Mouse (Mus musculus) hindbrain, embryonic 12.5 days (tissue): ENCODE results near the gene Prorsd1. TPM values are rescaled to one million over a fixed set of nuclear protein-coding genes. Genes with fewer than 3 reads are reported as not detected.

Source experiments
- ATAC-seq: fragments of 200-750 bp; cut with Nextera tagmentation; 2 replicates; pipeline ENCODE4 v1.8.0; 2017; ENCODE audit warnings: moderate TSS enrichment; ENCODE audit not compliant: low FRiP score
- H3K27ac ChIP-seq: fragments of 300-500 bp; sonication (generic); 2 replicates; pipeline ENCODE4 v1.5.1; 2016; ENCODE audit warnings: mild to moderate bottlenecking
- H3K27me3 ChIP-seq: fragments of 300-500 bp; sonication (generic); 2 replicates; pipeline ENCODE4 v1.6.1; 2016; ENCODE audit warnings: mild to moderate bottlenecking
- H3K36me3 ChIP-seq: fragments of 300-500 bp; sonication (generic); 2 replicates; pipeline ENCODE4 v1.6.1; 2016; ENCODE audit warnings: mild to moderate bottlenecking
- H3K4me1 ChIP-seq: fragments of 300-500 bp; sonication (generic); 2 replicates; pipeline ENCODE4 v1.6.1; 2016
- H3K4me2 ChIP-seq: fragments of 300-500 bp; sonication (generic); replicated peaks from 2 replicates; pipeline ENCODE4 v1.6.1; 2016; ENCODE audit warnings: mild to moderate bottlenecking
- H3K4me3 ChIP-seq: fragments of 300-500 bp; sonication (generic); 2 replicates; pipeline ENCODE4 v1.5.1; 2016; ENCODE audit warnings: mild to moderate bottlenecking
- H3K9ac ChIP-seq: fragments of 300-500 bp; sonication (generic); 2 replicates; pipeline ENCODE4 v1.6.1; 2016; ENCODE audit warnings: mild to moderate bottlenecking, moderate library complexity
- H3K9me3 ChIP-seq: fragments of 300-500 bp; sonication (generic); replicated peaks from 2 replicates; pipeline ENCODE4 v1.6.1; 2016; ENCODE audit warnings: mild to moderate bottlenecking
- WGBS: fragments of 180-500 bp; shearing (Covaris S2); methylation state at CpG from one replicate; pipeline ENCODE4 v1.1.7; 2016; 5-methylcytosine and 5-hydroxymethylcytosine counted together
- polyA plus RNA-seq: library from polyadenylated mRNA; unstranded; fragments of >200 nt; fragmentation: Nextera tagmentation; extraction: Ambion mirVana; gene quantifications from 2 replicates; pipeline ENCODE4 v1.2.1, GENCODE M21; 2016

Prorsd1 gene
- polyA plus RNA-seq, 1 experiment from 2014 or later: 19.6 TPM

DNA sequence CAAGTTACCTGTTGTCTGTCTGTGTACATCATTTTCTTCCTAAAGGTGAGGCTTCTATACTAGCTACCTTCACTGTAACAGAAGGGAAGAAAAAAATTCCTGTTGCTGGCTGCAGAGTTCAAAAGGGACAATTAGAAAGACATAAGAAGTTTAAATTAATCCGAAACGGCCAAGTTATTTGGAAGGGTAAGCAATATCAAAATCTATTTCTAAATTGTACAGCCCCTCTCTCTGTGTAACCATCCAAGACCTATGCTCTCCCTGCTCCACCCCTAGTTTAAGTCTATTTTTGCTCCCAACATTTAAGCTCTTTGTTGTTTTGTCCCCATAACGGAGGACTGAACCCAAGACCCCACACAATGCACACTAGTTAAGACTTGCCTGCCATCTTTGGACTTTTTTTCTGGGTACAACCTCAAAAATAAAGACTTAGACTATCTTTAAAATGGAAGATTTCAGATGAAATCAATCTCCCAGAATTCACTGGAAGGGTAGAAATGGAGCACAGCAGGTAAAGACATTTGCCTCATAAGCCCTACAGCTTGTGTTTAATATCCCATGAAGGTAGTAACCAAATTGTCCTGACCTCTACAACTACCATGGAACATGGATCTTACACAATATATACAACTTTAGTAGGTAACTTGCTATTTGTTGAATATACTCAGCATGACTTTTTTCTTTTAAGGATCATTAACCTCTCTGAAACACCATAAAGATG lies 29.6 kb upstream of the Prorsd1 start:
- no peak overlapping the region for H3K4me3 ChIP-seq
- H3K27ac ChIP-seq: no peak overlapping the region
- H3K9me3 ChIP-seq: no peaks in the 10 kb centered on the region
- peaks cover 43% of the 10 kb centered on the region for H3K36me3 ChIP-seq
- no peak overlapping the region for H3K4me2 ChIP-seq
- no peaks in the 10 kb centered on the region for H3K27me3 ChIP-seq
- no peak for ATAC-seq
- no peak overlapping the region for H3K9ac ChIP-seq
- peaks cover 9% of the 10 kb centered on the region for H3K4me1 ChIP-seq
- 91% methylated on average over 3 of the region's 3 CpGs for WGBS

DNA sequence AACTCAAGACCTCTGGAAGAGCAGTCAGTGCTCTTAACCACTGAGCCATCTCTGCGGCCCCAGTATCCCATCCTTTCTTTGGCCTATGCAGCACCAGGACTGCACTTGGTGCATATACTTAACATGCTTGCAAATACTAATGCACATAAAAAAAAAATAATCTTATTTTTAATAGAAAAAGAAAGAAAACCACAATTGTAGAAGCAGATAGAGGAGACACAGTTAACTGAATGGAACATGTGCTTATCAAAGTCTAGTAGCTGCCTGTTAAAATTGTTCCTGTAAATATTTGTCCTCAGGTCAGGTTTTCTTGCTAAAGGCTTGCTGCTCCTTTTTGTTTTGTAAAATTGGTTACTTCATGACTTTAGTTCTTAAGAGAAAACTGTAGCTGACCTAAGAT lies 23.4 kb upstream of the Prorsd1 start:
- H3K27me3 ChIP-seq: no peaks in the 10 kb centered on the region
- H3K4me1 ChIP-seq: no peaks in the 10 kb centered on the region
- H3K4me3 ChIP-seq: no peak overlapping the region
- no peak overlapping the region for H3K9ac ChIP-seq
- no peaks in the 10 kb centered on the region for H3K9me3 ChIP-seq
- no peak for ATAC-seq
- no peak overlapping the region for H3K4me2 ChIP-seq
- no peak overlapping the region for H3K27ac ChIP-seq
- peaks cover 54% of the 10 kb centered on the region for H3K36me3 ChIP-seq
- WGBS: 91% methylated on average over 1 of the region's 1 CpGs

DNA sequence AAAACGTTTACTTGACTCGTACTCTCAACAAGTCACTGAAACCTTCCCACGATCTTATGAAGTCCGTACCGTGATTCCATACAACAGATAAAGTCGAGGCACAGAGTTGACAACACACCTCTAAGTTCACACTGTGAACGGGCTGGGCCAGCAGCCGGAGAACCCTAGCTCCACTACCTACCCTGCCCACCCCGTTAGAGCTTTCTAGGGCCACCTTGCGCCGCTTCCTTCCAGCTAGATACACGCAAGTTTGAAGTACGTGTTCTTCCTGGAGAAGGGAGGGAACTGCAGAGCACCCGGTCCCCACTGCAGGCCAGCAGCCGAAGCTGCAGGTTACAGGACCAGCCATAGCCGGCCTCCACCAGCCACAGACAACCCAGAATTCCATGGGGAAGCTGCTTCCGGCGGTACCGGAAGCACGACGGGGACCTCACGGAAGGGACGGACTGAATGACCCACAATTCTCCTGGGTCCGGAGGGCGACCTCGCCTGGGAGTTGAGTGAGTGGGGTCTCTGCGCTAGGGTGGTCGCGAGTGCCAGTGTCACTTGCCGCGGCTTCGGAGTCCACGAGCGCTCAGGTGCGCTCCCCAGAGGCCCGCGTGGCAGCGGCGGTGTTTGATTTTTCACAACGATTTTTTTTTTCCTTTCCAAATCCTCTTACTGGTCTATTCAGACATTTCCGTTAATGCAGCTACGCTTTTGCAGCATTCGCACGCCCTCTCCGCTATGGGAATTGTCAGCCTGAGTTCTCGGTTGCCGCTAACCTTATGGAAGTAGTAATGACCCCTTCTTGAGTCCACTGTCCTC lies 11.4 kb upstream of the Prorsd1 start, which contains the start of gene Mtif2:
Gene Mtif2, plus strand, starts transcription at position 421 of the 807 bp plus-strand sequence.
- no peaks in the 10 kb centered on the region for H3K27me3 ChIP-seq
- peak; percentile 96 for ATAC-seq
- peak within 1 kb of the TSS; percentile 72 for H3K4me3 ChIP-seq
- peak within 1 kb of the TSS; percentile 75 for H3K4me2 ChIP-seq
- H3K9me3 ChIP-seq: no peaks in the 10 kb centered on the region
- peaks cover 5% of the 10 kb centered on the region for H3K36me3 ChIP-seq
- peak within 1 kb of the TSS; percentile 77 for H3K9ac ChIP-seq
- H3K4me1 ChIP-seq: peaks cover 11% of the 10 kb centered on the region
- H3K27ac ChIP-seq: peak within 1 kb of the TSS; percentile 82
- WGBS: 2% methylated on average over 47 of the region's 47 CpGs

DNA sequence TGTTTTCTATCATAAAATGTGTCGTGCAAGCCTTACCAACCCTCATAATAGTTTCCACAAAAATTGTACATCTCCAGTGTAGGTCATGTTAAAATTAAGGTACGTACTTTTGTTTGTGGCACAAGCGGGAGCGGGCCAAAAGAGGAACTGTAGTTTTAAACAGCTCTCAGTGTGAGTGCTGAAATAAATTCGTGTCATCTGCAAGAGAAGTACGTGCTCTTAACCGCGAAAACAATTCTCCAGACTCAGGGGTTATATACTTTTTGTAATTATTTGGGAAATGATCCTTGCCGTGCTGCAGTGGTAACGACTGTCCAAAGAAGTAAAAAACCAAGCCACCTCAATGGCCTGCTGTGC lies 530 bp downstream of the Prorsd1 start:
- H3K4me1 ChIP-seq: peaks cover 3% of the 10 kb centered on the region; the same call in 1 of the 2 replicates
- peaks cover 10% of the 10 kb centered on the region for H3K36me3 ChIP-seq
- no peaks in the 10 kb centered on the region for H3K9me3 ChIP-seq
- peak overlapping the region; percentile 76; the same call in 1 of the 2 replicates for H3K27ac ChIP-seq
- WGBS: 29% methylated on average over 10 of the region's 10 CpGs
- H3K4me2 ChIP-seq: peak overlapping the region; percentile 68
- H3K4me3 ChIP-seq: peak overlapping the region; percentile 56
- peak; percentile 1; the same call in 1 of the 2 replicates for ATAC-seq
- H3K9ac ChIP-seq: peak overlapping the region; percentile 64
- H3K27me3 ChIP-seq: no peaks in the 10 kb centered on the region

DNA sequence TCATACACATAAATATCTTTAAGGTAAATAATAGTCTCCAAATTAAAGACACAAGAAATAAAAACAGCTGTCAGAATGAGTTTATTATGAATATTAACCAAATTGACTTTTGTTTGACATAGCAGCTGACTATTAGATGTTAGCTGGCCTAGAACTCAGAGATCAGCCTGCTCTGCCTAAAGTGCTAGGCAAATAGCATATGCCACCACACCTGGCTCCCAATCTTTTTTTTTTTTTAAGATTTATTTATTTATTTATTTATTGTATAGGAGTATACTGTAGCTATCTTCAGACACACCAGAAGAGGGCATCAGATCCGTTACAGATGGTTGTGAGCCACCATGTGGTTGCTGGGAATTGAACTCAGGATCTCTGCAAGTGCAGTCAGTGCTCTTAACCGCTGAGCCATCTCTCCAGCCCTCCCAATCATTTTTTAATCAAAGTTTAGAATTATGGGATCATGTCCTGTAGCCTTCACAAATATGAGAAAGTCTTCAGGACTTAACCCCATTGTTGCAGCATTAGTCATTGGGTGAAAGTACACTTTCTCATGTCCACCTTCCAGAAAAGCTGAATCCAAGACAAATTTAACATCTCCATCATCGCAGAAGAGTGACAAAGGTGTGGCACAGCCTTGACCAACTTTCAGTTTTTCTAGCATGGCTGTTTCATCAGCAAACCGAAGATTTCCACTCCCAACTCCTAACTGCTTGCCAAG lies 1.9 kb downstream of the Prorsd1 start:
- H3K4me3 ChIP-seq: no peak overlapping the region
- no peaks in the 10 kb centered on the region for H3K27me3 ChIP-seq
- no peak overlapping the region for H3K27ac ChIP-seq
- H3K4me2 ChIP-seq: no peak overlapping the region
- 93% methylated on average over 4 of the region's 4 CpGs for WGBS
- no peak for ATAC-seq
- H3K9me3 ChIP-seq: no peaks in the 10 kb centered on the region
- no peak overlapping the region for H3K9ac ChIP-seq
- peaks cover 3% of the 10 kb centered on the region; the same call in 1 of the 2 replicates for H3K4me1 ChIP-seq
- H3K36me3 ChIP-seq: peaks cover 10% of the 10 kb centered on the region

DNA sequence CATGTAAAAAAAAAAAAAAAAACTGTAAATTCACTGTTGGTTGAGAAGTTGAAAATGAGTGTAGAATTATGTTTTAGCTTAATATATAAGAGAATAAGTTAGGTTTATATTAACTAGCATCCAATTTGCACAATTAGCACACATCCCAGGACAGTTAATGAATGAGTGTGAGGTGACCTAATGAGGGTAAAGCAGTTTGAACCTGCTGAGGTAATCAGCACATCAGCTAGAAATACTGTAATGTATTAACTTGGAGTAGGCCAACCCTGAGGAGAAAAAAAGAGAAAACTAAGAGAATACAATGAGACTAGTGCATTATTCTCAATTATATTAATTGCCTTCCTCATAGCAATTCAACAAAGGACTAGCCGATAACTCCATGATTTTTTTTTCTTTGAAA lies 5.4 kb downstream of the Prorsd1 start:
- no peak overlapping the region for H3K4me2 ChIP-seq
- no peaks in the 10 kb centered on the region for H3K27me3 ChIP-seq
- no peaks in the 10 kb centered on the region for H3K9me3 ChIP-seq
- H3K27ac ChIP-seq: no peak overlapping the region
- no peak overlapping the region for H3K9ac ChIP-seq
- 93% methylated on average over 1 of the region's 1 CpGs for WGBS
- peaks cover 24% of the 10 kb centered on the region for H3K36me3 ChIP-seq
- no peak overlapping the region for H3K4me3 ChIP-seq
- ATAC-seq: no peak
- peaks cover 3% of the 10 kb centered on the region; the same call in 1 of the 2 replicates for H3K4me1 ChIP-seq

DNA sequence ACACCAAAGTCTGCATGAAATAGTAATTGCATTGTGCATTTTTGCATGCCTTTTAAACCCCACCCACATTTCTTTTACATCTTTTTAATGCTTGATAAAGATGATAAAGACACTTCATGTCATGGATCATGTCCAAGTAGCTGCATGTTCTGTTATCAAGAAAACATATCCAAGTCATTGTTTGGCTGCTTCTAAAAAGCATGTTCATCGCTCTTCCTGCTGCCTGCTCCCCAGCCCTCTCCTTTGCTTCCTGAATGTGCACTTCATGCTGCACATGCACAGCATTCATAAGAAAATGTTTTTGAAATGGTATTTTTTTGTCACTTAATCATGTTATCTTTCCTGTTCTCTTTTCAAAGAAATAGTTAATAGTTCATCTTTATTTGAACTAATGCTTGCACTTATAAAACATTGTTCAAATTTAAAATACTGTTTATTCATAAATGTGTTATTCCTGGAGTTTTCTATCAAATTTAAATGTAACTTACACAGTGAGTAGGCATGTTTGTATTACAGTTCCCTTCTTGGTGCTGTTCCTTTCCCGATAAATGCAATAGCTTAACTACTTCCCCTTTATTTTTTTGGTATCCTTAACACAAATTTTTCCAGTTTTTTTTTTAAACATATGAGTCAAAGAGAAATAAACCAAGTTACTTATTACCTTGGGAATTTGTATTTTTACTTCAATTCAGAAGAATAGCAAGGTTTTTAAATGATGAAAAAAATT lies 9.8 kb downstream of the Prorsd1 start:
- Histone ChIP-seq H3K4me2 (no peak overlapping the region), H3K9ac (no peak overlapping the region), H3K27me3 (no peaks in the 10 kb centered on the region), H3K4me3 (no peak overlapping the region), H3K27ac (no peak overlapping the region), H3K4me1 (no peaks in the 10 kb centered on the region), H3K36me3 (peaks cover 35% of the 10 kb centered on the region), H3K9me3 (no peaks in the 10 kb centered on the region)
- 94% methylated on average over 2 of the region's 2 CpGs for WGBS
- no peak for ATAC-seq

DNA sequence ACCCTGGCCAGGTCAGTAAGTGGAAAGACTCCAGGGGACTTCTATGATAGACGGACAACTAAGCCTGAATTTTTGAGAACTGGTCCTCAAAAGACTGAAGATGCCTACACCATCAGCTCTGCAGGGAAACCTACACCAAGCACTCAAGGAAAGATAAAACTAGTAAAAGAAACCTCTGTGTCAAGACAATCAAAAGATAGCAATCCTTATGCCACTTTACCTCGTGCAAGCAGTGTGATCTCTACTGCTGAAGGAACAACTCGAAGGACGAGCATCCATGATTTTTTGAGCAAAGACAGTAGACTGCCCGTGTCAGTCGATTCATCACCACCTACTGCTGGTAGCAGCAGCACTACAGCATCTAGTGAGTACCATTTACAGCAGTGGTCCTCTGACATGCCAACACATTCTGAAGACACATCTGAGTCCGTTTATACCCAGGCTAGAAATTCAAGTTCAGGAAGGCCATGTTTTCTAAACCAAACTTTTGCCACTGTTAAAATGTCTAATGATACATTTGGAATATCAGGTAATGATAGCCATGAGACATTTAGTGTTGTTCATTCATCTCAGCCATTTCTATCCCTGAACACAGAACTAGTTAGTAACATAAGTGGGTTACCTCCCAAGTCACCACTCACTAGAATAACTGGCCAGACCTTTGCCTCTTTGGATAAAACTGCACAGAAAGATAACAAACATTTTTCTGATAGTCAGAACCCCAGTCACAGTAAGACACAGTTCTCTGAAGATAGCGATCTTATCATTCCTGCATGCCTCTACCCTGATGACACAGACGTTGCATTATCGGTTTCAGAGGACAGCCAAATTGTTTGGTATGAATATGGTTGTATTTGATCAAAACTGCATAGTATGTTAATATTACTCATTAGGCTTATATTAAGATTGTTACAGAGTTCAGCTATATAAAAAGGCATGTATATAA lies 10.6 kb downstream of the Prorsd1 start:
- Histone ChIP-seq H3K27me3 (no peaks in the 10 kb centered on the region), H3K36me3 (peaks cover 40% of the 10 kb centered on the region), H3K27ac (no peak overlapping the region), H3K9ac (no peak overlapping the region), H3K9me3 (no peaks in the 10 kb centered on the region), H3K4me1 (no peaks in the 10 kb centered on the region), H3K4me3 (no peak overlapping the region), H3K4me2 (no peak overlapping the region)
- 94% methylated on average over 10 of the region's 10 CpGs for WGBS
- ATAC-seq: no peak

DNA sequence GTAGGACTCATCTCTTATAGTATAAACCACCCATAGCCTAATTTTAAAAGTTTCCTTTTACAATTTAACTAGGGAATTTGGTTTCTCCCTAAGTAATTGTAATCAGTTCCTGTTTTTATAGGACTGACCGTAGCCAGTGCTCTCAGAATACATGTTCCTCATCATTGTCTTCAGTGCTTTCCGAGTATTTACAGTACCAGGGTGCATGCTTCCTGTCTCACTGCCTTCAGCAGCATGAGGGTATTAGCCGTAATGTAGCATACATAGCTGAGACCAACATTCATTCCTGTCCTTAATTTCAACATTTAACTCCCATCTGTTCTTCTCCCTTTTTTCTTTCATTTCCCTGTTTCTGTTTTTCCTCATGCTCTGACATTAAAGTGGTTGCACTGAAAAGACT lies 17.9 kb downstream of the Prorsd1 start:
- Histone ChIP-seq H3K36me3 (peaks cover 36% of the 10 kb centered on the region), H3K4me3 (no peak overlapping the region), H3K4me2 (no peak overlapping the region), H3K9ac (no peak overlapping the region), H3K27ac (no peak overlapping the region), H3K27me3 (no peaks in the 10 kb centered on the region), H3K4me1 (no peaks in the 10 kb centered on the region), H3K9me3 (no peaks in the 10 kb centered on the region)
- WGBS: 82% methylated on average over 3 of the region's 3 CpGs
- no peak for ATAC-seq

DNA sequence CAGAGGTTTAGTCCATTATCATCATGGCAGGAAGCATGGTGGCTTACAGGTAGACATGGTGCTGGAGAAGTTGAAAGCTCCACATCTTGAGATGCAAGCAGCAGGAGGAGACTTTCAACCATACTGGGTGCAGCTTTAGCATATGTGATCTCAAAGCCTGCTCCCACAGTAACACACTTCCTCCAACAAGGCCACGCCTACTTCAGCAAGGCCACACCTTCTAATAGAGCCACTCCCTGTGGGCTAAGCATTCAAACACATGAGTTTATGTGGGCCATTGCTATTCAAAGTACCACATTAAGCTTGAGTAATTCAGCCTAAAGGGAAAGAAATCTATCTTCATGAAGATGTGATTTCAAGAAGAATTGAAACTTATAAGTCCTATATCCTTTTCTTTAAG lies 21.7 kb downstream of the Prorsd1 start:
- Histone ChIP-seq H3K36me3 (peaks cover 25% of the 10 kb centered on the region), H3K9me3 (no peaks in the 10 kb centered on the region)

DNA sequence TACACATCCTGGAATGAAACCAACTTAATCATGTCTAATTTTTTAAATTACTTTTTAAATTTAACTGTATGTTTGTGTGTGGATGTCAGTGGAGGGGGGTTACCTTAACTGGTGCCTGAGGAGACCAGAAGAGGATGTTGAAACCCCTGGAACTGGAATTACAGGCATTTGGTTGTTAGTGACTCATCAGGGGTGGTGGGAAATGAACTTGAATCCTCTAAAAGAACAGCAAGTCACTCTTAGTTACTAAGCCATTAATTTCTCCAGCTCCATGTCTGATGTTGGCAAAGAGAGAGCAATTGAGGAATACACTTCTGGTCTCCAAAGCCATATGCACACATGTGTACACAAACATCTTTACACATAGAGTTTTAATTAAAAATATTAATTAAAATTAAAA lies 40.2 kb downstream of the Prorsd1 start:
- H3K4me3 ChIP-seq: no peak overlapping the region
- no peaks in the 10 kb centered on the region for H3K27me3 ChIP-seq
- H3K9ac ChIP-seq: no peak overlapping the region
- peaks cover 16% of the 10 kb centered on the region for H3K36me3 ChIP-seq
- no peak overlapping the region for H3K4me2 ChIP-seq
- no peaks in the 10 kb centered on the region for H3K9me3 ChIP-seq
- ATAC-seq: no peak
- no peaks in the 10 kb centered on the region for H3K4me1 ChIP-seq
- no peak overlapping the region for H3K27ac ChIP-seq

More for the DNA sequence above, 21.7 kb downstream of the Prorsd1 start:
- Histone ChIP-seq H3K27ac (no peak overlapping the region), H3K9ac (no peak overlapping the region), H3K4me2 (no peak overlapping the region), H3K27me3 (no peaks in the 10 kb centered on the region), H3K4me1 (no peaks in the 10 kb centered on the region), H3K4me3 (no peak overlapping the region)
- ATAC-seq: no peak
- WGBS: 97% methylated on average over 1 of the region's 1 CpGs
